Mouse (Mus musculus) C2C12 (cell line): Measurements from ENCODE around the gene Cpxm1. TPM values are rescaled to one million over a fixed set of nuclear protein-coding genes. Genes with fewer than 3 reads are reported as not detected.

Source experiments
- H3K27me3 ChIP-seq: one replicate; pipeline ENCODE4 v1.6.1; 2011; ENCODE audit not compliant: control insufficient read depth, insufficient read depth, insufficient read length
- H3K36me3 ChIP-seq: one replicate; pipeline ENCODE4 v1.6.1; 2011; ENCODE audit not compliant: control insufficient read depth, insufficient read depth
- H3K4me3 ChIP-seq: one replicate; pipeline ENCODE4 v1.5.1; 2011; ENCODE audit warnings: mild to moderate bottlenecking, control low read depth; ENCODE audit not compliant: poor library complexity, insufficient read depth, severe bottlenecking
- H3K79me2 ChIP-seq: one replicate; pipeline ENCODE4 v1.6.1; 2011; ENCODE audit not compliant: control insufficient read depth, insufficient read depth
- H3K79me3 ChIP-seq: one replicate; pipeline ENCODE4 v1.6.1; 2011; ENCODE audit warnings: low read depth, control low read depth
- H3ac ChIP-seq: one replicate; pipeline ENCODE3; 2011; ENCODE audit warnings: low read depth; ENCODE audit not compliant: control insufficient read depth, insufficient read length
- CEBPB ChIP-seq: IDR thresholded peaks from one replicate; pipeline ENCODE4 v1.6.1; 2011; ENCODE audit warnings: low read depth, mild to moderate bottlenecking, control low read depth, moderate library complexity
- CTCF ChIP-seq: IDR thresholded peaks from one replicate; pipeline ENCODE4 v1.5.1; 2011; ENCODE audit not compliant: control insufficient read depth, insufficient read depth, insufficient read length
- FOSL1 ChIP-seq: IDR thresholded peaks from one replicate; pipeline ENCODE4 v1.8.0; 2011; ENCODE audit warnings: mild to moderate bottlenecking, low read length; ENCODE audit not compliant: poor library complexity, insufficient read depth, severe bottlenecking
- MAX ChIP-seq: IDR thresholded peaks from one replicate; pipeline ENCODE4 v1.6.1; 2011; ENCODE audit warnings: mild to moderate bottlenecking, control low read depth
- MYOD1 ChIP-seq: IDR thresholded peaks from one replicate; pipeline ENCODE4 v1.6.1; 2011; ENCODE audit warnings: low read depth; ENCODE audit not compliant: control insufficient read depth, insufficient read length
- MYOG ChIP-seq: IDR thresholded peaks from one replicate; pipeline ENCODE4 v1.6.1; 2011; ENCODE audit not compliant: control insufficient read depth, insufficient read length; ENCODE audit errors: extremely low read depth
- USF1 ChIP-seq: IDR thresholded peaks from one replicate; pipeline ENCODE4 v1.6.1; 2011; ENCODE audit warnings: low read depth, mild to moderate bottlenecking, control low read depth, moderate library complexity
- long read RNA-seq, 2 experiments: library from polyadenylated mRNA; unstranded; transcript quantifications; one replicate each; pipeline ENCODE4 v2.0.0; 2019 to 2020
- polyA plus RNA-seq: library from polyadenylated mRNA; unstranded; fragments of >200 nt; fragmentation: generic; extraction: Trizol; gene quantifications from one replicate; pipeline ENCODE4 v1.2.1, GENCODE M21; 2012; ENCODE audit warnings: missing spikeins

Gene Cpxm1
- 0.20 TPM for polyA plus RNA-seq
- long read RNA-seq, experiment 1: 0 reads
- long read RNA-seq, experiment 2, partial matches to known transcripts: 0 of 1 reads
- long read RNA-seq, experiment 2, other reads (novel, unspliced or antisense): 0 of 1 reads

DNA sequence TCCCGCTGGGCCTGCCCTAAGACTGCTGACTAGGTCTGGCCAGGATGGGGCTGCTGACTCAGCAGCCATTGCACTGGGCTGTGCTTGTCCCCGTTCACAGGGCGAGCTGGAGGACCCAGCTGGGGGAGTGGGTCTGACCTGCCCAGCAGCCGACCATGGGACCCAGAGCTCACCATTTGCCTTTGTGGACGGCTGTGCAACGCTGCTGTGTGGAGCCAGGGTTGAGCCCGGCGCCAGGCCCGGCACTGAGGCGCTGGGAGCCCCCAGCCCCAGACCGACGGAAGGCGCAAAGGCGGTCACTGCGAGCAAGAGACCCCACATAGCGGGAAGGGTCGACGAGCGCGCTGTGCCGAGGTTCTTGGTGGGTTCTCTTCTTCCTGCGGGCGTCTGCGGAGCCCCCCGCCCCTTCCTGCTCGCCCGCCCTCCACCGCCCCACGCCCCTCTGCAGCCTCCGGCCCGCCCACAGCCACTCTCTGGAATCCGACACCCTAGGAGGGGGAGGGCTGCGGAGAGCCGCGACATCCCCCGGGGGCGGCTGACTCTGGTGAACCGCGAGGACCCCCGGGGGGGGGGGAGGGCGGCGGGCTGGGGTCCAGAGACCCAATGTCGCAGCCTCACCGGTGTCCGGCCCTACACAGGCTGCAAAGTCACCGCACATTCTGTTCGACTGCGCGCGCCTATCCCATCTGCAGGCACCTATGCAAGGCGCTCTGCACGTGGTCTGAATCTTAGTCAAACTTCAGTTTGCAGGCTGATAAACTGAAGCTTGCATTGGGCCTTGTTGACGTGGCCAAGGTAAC, at the start of gene Cpxm1:
Gene Cpxm1 (minus strand): TSS at position 389 of the 800 bp plus-strand sequence.
- H3K36me3 ChIP-seq: no peaks in the 10 kb centered on the region
- no peak within 1 kb of the TSS for H3K4me3 ChIP-seq
- TF ChIP-seq MAX (no peak), CEBPB (no peak), USF1 (no peak), FOSL1 (no peak), CTCF (no peak), MYOG (no peak), MYOD1 (no peak)
- H3ac ChIP-seq: no peak within 1 kb of the TSS
- H3K79me3 ChIP-seq: no peaks in the 10 kb centered on the region
- H3K27me3 ChIP-seq: peaks cover 15% of the 10 kb centered on the region
- no peaks in the 10 kb centered on the region for H3K79me2 ChIP-seq

DNA sequence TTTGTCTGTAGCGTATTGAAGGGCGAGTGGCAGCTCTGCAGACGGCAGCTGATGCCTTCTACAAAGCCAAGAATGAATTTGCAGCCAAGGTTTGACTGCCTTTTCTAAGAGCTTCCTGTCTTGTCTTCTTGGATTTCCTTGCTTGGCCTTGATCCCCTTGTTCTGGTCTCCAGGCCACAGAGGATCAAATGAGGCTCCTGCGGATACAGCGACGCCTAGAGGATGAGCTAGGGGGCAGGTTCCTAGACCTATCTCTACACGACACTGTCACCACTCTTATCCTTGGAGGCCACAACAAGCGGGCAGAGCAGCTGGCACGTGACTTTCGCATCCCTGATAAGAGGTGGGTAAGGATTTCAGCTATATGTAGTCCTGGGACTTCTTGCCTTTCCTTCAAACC, 44.8 kb upstream of the Cpxm1 start:
- Histone ChIP-seq H3K79me2 (peaks cover 4% of the 10 kb centered on the region), H3ac (no peak overlapping the region), H3K4me3 (no peak overlapping the region), H3K27me3 (no peaks in the 10 kb centered on the region), H3K79me3 (no peaks in the 10 kb centered on the region), H3K36me3 (peaks cover 82% of the 10 kb centered on the region)
- TF ChIP-seq CTCF (no peak), CEBPB (no peak), FOSL1 (no peak), MYOD1 (no peak), USF1 (no peak), MAX (no peak), MYOG (no peak)

DNA sequence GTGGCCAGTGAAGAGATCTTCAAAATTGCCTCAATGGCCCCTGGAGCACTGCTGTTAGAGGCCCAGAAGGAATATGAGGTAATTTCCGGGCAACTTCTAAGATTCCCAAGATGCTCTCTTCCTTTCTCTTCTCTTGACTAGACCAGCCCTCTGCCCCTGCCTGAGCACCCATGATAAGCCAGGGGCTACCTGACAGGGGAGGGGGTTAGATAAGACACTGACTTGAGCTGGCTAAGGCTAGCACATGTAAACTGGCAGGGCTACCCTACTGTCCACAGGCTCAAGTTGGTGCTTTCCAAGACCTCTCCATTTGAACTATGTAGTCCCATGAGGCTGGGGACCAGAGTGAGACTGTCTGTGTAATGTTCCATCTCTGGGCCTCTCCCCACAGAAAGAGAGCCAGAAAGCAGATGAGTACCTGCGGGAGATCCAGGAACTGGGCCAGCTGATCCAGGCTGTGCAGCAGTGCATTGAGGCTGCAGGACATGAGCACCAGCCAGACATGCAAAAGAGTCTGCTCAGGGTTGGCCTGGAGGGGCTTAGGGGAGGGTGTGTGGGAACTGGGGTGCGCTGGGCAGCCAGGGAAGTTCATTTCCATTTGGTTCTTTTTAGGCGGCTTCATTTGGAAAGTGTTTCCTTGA, 42.6 kb upstream of the Cpxm1 start:
- no peaks in the 10 kb centered on the region for H3K27me3 ChIP-seq
- TF ChIP-seq CEBPB: no peak
- no peak for TF ChIP-seq MYOD1
- no peak for TF ChIP-seq MYOG
- no peak for TF ChIP-seq CTCF
- H3K4me3 ChIP-seq: no peak overlapping the region
- H3K79me3 ChIP-seq: peaks cover 4% of the 10 kb centered on the region
- peaks cover 26% of the 10 kb centered on the region for H3K79me2 ChIP-seq
- H3ac ChIP-seq: no peak overlapping the region
- H3K36me3 ChIP-seq: peaks cover 76% of the 10 kb centered on the region

DNA sequence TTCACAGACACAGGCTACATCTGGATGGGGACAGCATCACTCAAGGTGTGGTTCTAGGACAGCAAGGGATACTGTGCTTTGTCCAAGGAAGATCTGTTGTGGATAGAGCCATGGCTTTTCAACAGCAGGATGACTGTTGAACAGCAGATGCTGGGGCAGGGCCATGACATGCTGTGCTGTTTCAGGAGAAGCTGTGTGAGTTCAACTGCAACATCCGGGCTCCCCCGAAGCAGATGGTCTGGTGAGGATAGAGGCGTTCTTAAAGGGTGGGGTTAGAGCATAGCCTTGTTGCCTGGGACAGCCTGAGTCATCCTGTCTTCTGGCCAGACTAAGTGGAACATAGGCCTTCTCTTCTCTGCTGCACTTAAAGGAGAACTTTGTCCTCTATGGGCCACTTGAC, 41.5 kb upstream of the Cpxm1 start:
- TF ChIP-seq USF1 (no peak), MYOG (no peak), CTCF (no peak), CEBPB (no peak)
- Histone ChIP-seq H3K79me3 (peaks cover 13% of the 10 kb centered on the region), H3K27me3 (no peaks in the 10 kb centered on the region), H3K4me3 (no peak overlapping the region), H3ac (no peak overlapping the region), H3K36me3 (peaks cover 72% of the 10 kb centered on the region), H3K79me2 (peaks cover 37% of the 10 kb centered on the region)

DNA sequence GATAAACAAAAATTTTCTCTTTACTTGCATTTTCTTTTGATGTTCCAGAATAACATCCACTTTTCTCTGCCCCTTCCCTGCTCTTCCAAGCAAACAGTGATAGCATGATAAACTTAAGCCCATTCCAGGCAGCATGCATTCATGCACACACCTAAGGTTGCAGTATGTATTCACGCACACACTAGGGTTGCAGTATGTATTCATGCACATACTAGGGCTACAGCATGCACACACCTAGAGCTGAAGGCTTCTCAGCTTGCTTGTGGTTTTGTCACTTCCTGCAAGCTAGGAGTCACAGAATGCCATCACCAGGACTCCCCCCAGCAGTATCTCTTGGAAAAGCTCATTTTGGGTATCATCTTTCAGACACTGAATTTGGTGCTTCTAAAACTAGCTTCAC, 39.4 kb upstream of the Cpxm1 start:
- TF ChIP-seq MAX (no peak), MYOD1 (no peak), CEBPB (no peak), CTCF (no peak), USF1 (no peak), FOSL1 (no peak), MYOG (no peak)
- peaks cover 58% of the 10 kb centered on the region for H3K79me2 ChIP-seq
- no peak overlapping the region for H3K4me3 ChIP-seq
- no peak overlapping the region for H3ac ChIP-seq
- H3K79me3 ChIP-seq: peaks cover 19% of the 10 kb centered on the region
- no peaks in the 10 kb centered on the region for H3K27me3 ChIP-seq
- peaks cover 65% of the 10 kb centered on the region for H3K36me3 ChIP-seq

DNA sequence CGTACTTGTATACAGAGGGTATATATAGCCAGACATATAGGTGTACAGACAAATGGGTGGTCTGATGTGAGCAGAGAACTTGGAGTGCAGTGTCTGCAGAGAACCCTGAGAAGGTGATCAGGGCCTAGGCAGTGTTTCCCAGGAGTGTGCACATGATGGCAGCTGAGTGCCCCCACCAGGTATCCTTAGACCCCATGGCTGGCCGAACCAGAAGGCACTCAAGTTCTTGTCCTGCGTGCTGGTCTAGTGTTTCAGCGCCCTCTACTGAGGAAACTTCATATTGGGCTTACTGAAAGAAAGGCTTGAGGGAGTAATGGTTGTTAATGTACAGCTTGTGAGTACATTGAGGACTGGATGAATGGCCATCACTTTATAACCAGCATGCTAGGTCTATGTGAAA, 35.8 kb upstream of the Cpxm1 start:
- H3K4me3 ChIP-seq: no peak overlapping the region
- H3ac ChIP-seq: no peak overlapping the region
- TF ChIP-seq MAX (no peak), MYOG (no peak), USF1 (no peak), MYOD1 (no peak), FOSL1 (no peak), CTCF (no peak), CEBPB (no peak)
- peaks cover 30% of the 10 kb centered on the region for H3K79me3 ChIP-seq
- no peaks in the 10 kb centered on the region for H3K27me3 ChIP-seq
- H3K79me2 ChIP-seq: peaks cover 95% of the 10 kb centered on the region
- peaks cover 50% of the 10 kb centered on the region for H3K36me3 ChIP-seq
